Mouse (Mus musculus) T-helper 17 cell (primary cell): Measurements from ENCODE around the gene Bicc1.

Experiments
- in situ Hi-C, 2 experiments: fragments of 300-600 bp; cut with MboI, MseI; formaldehyde crosslinking; loops; 1 replicate in 1 of 2; 2 replicates in 1 of 2; pipeline ENCODE4 v1.15.1; 2025; ENCODE audit warnings: high pct_unique_total_duplicates in 2 of 2

The Bicc1 gene

DNA sequence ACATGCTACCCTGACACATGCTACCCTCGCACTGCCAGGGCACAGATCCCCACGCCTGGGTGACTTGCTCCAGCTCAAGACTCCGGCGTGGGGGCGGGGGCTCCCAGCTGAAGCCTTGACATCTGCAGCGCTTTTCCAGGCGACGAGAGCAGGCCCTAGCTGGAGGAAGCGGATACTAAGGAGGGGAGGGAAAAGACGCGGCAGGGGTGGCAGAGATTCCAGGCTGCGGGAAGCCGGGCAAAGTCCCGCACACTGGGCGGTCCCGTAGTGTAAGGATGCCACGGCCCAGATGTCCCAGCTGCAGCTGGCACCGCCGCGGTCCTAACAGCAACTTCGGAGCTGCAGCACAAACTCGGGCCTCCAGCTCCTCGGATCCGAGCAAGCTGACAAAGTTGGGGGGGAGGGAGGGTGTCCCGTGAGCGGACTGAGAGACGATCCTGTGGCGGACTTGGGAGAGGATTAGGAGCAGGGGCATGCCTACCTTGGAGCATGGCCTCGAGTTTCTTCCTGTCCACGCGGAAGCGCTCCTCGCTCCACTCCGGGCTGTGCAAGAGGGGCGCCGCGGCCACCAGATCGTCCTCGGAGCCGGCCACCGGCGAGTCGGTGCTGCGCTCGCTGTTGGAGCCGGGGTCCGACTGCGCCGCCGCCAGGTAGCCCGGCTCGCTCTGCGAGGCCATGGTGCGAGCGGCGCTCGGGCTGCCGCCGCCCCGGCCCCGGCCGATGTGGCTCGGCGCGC, 392 bp downstream of the Bicc1 start:
- in situ Hi-C loops, result no loop called here

DNA sequence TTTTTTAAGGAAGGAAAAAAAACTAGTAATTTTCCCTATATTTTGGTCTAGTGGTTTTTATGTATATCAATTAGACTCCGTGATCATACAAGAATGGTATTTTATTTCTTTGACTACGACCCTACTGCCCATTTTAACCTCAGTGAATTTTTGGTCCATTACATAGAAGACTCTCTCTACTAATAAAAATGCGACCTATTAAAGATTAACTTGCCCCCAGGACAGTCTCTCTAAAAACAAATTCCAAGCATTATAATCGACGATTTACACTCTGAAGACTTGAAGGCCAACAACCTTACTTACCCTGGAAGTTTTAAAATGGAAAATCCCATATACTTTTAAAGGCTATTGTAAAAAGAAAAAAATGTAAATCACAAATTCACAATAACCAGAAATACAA, 2.9 kb downstream of the Bicc1 start:
- in situ Hi-C loops, result no loop called here

DNA sequence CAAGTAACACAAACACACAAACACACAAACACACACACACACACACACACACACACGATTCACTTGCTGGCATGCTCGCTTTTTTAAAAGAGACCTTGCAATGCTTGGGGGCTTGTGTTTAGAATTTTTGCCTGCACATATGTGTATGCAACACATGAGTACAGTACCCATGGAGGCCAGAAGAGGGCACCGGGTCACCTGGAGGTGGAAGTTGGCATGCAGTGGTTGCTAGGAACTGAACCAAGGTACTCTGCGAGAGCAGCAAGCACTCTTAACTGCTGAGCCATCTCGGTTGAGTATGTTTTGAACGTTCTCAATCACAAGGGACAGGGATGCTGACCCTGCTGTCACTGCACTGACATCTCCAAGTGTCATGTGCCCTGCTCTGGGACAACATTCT, 5.9 kb downstream of the Bicc1 start:
- in situ Hi-C loops, result no loop called here

DNA sequence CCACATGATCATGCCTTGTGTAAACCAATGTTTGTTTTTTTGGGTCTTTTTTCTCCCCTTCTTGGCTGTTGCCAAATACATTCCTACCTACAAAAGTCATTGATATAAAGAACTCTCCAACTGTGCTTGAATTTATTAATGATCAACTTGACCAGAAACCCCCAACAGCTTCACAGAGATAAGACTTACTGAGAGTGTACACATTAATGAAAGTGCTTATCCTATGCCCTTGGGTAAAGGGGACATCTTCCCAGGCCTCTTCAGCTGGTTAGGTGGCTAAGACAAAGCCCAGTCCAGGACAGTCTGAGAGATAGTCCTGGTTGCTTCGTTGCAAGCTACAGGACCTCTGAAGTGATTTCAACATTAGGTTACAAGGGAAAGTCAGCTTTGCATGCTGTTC, 6.4 kb downstream of the Bicc1 start:
- in situ Hi-C loops, result no loop called here

DNA sequence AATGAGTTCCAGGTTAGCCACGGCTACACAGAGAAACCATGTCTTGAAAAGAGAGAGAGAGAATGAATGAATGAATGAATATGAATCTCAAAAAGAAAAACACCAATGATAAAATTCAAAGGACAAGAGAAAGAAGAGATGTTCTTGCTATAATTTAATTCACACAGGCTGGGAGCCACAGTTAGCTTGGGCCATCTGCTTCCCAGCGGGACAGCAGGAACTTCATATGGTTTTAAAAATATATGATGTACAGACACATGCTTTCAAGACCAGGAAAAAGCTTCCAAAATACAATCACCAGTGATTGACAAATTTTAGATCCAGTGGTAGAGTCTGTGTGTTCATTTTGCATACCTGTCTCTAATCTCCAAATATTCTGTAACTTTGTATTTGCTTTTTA, 9.0 kb downstream of the Bicc1 start:
- in situ Hi-C loops, result no loop called here

DNA sequence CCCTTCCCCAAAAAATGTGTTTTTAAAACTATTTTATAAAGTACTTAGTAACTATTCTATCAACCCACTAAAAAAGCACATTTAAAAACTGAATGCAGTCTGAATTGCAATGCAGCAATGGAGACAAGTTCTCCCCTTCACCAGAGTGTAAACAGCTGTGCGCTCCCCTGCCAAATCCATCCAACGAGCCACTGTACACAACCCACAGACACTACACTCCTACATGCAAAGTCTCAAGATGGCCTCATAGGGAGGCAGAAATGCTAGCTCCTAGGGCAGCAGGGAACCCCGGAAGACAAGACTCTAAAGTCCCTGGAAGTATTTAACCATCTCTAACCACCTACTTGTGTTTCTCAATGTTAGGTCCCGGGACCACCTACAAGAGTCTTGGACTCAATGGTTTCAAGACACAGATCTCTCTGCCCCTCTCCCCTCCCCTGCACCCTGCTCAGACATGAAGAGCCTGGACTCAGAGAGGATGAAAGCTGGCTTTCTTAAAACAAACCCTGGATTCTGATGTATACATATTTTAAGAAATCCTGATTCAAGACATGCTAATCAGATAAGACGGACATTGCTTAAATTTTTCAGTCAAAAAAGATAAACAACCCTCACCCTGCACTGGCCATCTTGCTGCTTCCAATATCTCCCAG, 10.4 kb downstream of the Bicc1 start:
- in situ Hi-C loops, result loop anchor here (5.0 to 10.0 kb wide), 2 partner anchors 437 to 1876 kb away; no protein-coding TSS in a partner anchor

DNA sequence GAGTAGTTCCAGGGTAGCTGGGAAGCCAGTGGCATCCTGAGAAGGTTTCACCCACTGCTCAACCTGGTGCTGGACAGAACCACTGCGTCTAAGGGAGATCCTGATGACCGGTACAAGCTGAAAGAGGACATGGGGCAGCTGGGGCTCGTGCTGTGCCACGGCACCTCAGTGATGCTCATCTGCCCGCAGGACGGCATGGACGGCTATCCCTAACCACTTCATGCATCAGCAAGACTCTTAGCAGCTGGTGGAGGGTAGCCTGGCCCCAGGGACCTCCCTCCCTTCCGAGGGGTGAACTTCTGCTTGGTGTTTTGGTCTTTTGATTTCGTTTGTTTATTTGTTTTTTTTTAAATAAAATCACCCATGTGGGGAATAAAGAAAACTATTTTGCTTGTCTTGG, 11.3 kb downstream of the Bicc1 start:
- in situ Hi-C loops, result loop anchor here (5.0 to 10.0 kb wide), 2 partner anchors 436 to 1877 kb away; no protein-coding TSS in a partner anchor

DNA sequence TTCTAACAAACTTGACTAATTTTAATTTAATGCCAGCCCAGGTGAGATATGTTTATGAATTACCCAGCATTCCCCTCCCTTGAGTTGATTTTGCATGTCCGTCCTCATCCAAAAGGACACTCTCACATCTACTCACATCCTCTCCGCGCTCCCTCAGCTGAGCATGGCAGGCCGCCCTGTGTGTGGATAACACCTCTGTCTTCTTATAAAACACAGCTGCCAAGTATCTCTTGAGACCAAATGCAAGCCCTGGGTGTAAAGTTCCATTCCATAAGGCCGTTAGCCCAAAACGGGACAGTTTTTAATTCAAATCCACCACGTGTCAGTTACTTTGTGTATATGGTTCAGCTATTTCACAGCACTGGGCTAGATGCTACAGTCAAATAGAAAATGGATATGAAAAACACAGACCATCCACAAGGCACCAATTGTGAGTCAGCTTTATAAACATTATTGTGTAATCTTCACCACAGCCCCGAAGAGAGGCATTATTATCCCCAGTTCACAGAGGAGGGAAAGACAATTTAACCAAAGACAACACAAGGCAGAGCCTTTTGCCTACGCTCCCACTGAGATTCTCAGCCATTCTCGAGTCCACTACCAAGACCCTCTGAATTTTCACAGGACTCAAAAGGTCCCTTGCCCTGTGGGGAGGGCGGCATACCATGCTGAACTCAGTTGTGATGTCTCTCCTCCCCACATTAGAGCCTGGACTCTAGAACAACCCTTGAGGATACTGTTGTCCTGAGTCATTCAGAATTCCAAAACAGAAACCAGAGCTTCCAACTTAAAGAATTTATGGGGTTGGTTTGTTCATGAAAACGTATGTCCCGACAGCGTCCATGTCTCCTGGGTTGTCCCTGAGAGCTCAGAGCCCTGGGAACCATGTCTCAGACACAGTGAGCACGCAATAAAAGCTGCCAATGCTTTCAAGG, 12.6 kb downstream of the Bicc1 start:
- in situ Hi-C loops, result loop anchor here (5.0 to 10.0 kb wide), 2 partner anchors 435 to 1878 kb away; no protein-coding TSS in a partner anchor

DNA sequence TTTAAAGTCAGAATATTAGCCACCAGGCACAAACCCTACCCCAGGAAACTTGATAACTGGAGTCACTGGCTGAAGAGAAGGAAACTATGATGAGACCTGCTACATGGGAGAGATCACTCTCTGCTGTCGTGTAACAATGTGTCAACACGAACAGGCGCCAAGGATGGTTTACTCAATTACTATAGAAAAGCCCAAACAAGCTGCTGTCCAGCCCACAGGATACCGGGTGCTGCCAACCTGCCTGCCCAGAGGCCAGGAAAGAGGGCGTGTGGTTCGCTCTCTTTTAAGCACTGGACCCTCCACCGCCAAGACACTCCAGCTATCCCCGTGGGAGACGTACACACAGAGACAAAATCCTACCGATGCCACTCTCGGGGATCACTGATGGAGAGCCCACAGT, 13.7 kb downstream of the Bicc1 start:
- in situ Hi-C loops, result loop anchor here (5.0 to 10.0 kb wide), 2 partner anchors 434 to 1879 kb away; no protein-coding TSS in a partner anchor

DNA sequence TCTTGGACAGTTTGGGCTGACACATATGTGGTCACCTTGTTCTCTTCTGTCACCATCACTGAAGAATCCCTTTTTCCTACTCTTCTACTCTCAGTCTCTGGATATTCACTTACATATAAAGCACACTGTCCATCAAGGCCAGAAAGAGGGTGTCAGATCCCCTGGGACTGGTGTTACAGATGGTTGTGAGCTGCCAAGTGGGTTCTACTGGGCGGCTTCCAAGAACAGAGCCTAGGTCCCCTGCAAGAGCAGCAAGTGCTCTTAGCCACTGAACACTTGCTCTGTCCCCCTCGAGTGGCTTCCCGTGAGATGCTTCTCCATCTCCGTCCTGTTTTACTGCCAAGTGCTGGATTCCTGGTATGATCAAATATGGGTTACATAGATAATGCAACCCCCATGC, 15.3 kb downstream of the Bicc1 start:
- in situ Hi-C loops, result loop anchor here in 1 of 2 experiments (10.0 kb wide), 1 partner anchor 1881 kb away; no protein-coding TSS in a partner anchor

DNA sequence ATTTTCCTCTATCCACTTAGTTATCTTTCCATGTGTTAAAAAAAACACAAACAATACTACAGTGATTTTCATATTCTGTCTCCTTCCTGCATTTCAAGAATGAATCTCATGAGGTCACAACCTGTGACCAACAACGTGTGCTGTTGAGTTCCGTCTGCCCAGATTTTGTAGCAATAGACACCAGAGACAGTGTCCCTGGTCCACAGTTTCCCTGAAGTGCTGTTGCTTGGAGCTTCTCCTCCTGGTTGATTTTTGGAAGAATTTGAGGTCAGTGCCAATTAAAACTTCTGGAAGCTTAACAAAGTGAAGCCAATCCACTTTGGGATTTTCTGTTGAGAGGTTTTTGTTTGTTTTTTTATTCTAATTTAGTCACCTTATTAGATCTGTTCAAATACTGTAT, 16.9 kb downstream of the Bicc1 start:
- in situ Hi-C loops, result loop anchor here in 1 of 2 experiments (10.0 kb wide), 1 partner anchor 1882 kb away; no protein-coding TSS in a partner anchor

DNA sequence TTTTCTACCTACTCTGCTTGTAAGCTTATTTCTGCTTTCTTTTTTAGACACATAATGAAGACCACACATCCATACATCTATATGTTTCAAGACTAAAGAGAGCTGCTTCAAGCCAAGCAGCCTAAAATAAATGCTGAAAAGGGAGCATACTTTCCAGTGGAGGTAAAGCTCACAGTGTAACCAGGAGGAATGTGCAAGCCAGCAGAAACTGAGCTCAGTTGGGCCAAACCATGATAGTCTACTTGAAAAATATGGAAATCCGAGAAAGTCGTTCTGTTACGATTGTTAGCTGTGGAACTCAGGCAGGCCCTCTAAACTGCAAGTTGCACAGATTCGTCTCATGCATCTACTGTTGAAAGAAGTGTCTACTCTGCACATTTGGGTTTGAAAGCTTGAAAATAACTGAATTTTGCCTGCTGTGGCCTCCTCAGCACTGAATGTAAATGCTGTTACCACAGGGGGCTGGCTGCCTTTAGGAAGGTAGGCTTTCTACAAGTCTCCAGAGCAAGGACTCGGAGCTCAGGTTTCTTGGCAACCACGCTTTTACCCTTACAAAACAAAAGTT, 19.1 kb downstream of the Bicc1 start:
- in situ Hi-C loops, result loop anchor here in 1 of 2 experiments (10.0 kb wide), 1 partner anchor 1884 kb away; no protein-coding TSS in a partner anchor

DNA sequence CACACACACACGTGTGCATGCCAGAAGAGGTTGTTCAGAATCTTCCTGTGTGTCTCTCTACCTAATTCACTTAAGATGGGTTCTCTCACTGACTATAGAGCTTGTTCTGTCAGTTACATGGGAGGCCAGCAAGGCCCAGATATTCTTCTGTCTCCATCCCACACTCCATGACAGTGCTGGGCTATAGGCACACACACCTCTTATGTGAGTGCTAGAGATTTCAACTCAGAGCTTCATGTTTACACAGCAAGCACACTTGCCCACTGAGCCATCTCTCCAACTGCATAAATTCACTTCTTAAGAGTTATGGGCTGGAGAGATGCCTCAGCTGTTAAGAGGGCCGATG, 20.7 kb downstream of the Bicc1 start:
- in situ Hi-C loops, result no loop called here

DNA sequence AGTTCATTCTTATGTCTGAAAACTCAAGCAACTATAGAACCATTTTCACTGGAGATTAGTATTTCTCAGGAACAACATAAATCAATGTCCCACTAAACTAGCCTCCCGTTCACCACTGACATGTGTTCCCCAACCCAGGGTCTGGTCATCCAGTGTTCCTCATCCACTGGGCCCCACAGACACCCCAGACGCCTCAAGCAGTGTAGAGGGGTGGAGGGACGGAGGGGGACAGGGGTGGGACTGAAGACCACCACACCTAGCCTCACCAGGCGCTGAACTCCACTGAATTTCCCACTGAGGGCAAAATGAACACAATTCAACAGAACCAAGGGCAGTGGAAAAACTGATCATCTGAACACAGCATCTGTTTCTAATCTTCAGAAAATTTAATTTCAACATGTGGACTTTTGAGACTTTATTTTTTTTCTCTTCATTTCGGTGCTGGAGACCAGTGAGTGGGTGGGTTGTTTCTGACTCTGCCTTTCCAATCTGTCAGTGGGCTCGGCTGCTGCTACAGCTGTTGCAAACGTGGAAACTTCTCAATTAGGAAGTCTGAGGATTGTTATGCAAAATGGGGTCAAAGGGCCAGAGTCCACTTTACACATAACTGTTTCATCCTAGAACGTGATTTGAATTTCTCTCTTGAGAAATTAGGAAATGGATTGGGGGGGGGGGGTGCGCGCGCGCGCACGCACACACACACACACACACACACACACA, 21.2 kb downstream of the Bicc1 start:
- in situ Hi-C loops, result no loop called here

DNA sequence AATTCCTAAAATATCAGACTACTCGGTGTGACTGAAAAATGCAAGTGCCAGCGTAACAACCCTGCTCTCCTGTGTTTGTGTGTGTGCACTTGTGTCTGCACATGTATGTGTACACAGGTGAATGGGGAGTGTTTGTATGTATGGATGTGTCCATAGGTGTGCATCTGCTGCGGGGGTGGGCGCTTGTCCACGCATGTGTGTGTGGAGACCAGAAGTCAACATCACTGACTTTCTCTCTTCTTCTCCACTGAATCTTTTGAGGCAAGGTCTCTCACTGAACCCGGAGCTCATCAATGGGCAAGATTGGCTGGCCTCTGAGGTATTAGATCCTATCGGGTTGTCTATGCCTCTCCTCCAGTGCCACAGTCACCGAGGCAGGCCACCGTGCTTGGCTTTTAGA, 21.9 kb downstream of the Bicc1 start:
- in situ Hi-C loops, result no loop called here

DNA sequence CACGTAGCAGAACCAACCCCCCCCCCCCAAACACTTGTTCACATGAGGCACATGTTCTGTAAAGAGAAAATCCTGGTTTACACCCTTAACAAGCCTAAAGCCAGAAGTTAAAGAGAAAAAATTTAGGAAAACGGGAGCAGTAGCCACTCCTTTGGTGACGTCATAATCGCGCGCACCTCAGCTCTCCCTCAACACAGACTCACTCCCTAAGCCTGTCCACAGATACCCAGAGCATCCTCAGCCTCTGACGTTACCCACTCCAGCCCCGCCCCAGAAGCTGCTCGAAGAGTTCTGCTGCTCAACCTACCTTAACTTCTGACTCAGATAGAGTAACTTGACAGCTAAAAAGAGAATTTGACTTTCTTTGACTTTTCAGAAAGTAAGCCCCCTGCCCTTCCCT, 28.2 kb downstream of the Bicc1 start:
- in situ Hi-C loops, result no loop called here

DNA sequence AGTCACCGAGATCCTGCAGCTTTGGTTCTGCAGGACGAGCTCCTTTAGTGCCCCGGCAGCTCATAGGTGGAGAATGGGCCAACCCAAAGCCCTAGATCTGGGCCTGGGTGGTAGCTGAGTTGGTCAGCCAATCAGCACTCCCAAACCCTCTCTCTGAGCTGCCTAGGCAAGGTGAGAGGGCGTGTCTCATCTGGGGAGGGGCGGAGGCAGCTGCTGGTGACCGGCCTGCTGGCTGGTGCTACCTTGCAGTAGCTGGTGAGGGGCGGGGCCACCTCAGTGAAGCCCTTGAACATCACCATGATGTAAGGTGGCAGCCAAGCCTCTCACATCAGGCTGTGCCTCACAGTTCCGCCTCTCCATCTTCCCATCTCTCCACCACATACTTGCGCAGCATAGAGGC, 29.2 kb downstream of the Bicc1 start:
- in situ Hi-C loops, result no loop called here

DNA sequence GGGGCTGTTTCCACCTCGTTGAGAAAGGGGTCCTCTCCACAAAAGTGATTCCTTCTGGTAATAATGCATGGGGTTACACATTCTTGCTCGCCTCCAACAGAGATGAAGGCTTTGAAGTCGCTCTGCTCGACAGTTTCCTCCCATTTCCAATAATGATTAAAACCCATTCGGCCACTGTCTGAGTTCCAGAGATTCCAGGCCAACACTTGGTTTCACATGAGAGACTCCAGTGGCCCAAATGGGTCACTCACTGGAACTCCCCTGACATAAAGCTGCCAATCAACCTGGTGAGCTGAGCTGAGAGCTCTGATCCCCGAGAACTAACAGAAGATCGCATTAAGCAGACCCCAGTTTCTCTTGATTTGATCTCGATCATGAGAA, 31.6 kb downstream of the Bicc1 start:
- in situ Hi-C loops, result no loop called here

DNA sequence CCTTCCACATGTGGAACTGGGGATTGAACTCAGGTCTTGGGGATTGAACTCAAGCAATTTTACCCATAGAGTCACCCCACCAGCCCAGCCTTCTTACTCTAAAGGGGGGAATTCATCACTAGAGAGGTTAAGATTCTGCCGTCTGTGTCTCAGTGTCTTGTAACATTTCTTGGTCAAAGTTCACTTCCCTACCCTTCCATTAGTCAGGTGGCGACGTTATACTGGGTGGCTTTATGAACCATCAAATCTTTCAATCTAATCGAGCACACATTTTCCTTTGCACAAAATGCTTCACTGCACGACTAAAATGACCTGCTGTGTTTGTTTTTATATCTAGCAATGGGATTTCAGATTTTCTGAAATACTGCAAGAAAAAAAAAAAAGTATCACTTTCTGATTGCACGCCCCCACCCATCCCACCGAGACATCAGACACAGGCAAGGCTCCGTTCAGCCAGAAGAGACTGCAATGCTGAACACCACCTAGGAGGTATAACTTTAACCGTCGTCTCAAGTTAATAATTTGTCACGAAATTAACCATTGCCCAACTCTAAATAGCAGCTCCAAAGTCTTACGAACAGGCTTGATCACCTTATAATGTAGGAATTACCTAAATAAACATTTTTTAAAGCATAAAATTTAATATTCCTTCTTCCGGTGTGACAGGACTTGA, 32.1 kb downstream of the Bicc1 start:
- in situ Hi-C loops, result no loop called here

DNA sequence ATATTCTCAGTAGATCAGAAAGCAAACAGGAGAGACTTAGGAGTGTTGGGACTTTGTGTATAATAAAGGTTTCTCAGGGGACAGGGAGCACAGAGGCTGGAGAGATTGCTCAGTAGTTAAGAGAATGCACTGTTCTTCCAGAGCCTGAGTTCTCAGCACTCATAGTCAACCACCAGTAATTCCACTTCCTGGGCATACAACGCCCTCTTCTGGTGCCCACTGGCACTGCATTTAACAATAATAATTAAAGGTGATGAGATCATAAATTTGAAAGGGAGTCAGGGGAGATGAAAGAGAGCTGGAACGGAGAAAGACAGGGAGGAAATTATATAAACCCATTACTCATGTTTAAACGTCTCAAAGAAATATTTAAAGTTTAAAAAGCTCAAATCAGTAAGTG, 35.5 kb downstream of the Bicc1 start:
- in situ Hi-C loops, result no loop called here
